Mouse (Mus musculus): ENCODE data around the gene Il1rapl2.

DNA sequence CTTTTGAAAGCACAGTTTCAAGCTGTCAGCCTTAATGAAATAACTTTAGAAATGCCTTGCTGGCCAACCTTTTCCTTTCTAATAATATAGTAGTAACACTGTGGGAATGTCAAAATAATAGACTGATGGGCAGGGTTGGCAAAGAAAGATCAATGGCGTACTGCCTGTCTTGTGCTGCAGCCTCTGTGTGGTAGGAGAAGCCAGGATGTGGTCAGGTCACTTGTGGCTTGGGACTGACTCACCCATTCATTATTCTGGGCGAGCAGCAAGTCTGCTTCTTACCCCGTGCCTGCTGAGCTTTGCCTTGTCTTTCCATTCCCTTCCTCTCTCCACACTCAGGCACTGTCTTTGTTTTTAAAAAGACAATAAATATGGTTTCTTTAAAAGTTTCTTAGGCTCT lies 1049.7 kb downstream of the Il1rapl2 start:
- no peak for TF ChIP-seq CTCF (IDR thresholded peaks at IDR 0.05)
- TF ChIP-seq EP300 (IDR thresholded peaks at IDR 0.05), result no peak
